Mouse (Mus musculus) macrophage (primary cell): ENCODE results near the gene Gm49425. TPM values are rescaled to one million over a fixed set of nuclear protein-coding genes. Genes with fewer than 3 reads are reported as not detected.

ENCODE experiments used
- H3K27ac ChIP-seq: fragments of 350-480 bp; formaldehyde crosslinking; 2 replicates; pipeline ENCODE4 v1.9.0; 2021
- H3K36me3 ChIP-seq: fragments of 350-480 bp; formaldehyde crosslinking; 2 replicates; pipeline ENCODE4 v1.9.0; 2021; ENCODE audit errors: inconsistent target
- H3K4me3 ChIP-seq: fragments of 350-480 bp; formaldehyde crosslinking; 2 replicates; pipeline ENCODE4 v1.9.0; 2021; ENCODE audit errors: inconsistent target
- H3K79me2 ChIP-seq: fragments of 350-480 bp; formaldehyde crosslinking; 2 replicates; pipeline ENCODE4 v1.9.0; 2021; ENCODE audit errors: inconsistent target
- WGBS: methylation state at CpG from one replicate; pipeline ENCODE4 v1.1.7; 2026; ENCODE audit warnings: inconsistent platforms; ENCODE audit not compliant: missing documents; 5-methylcytosine and 5-hydroxymethylcytosine counted together
- polyA plus RNA-seq: library from polyadenylated mRNA; stranded (reverse); fragments of 250-400 nt; gene quantifications from 3 replicates; pipeline ENCODE4 v1.2.4, GENCODE M21; 2018; ENCODE audit warnings: inconsistent platforms

Gm49425 gene
- polyA plus RNA-seq, 1 experiment from 2014 or later = not detected

GRCm38 (mm10) chr15:101469093-101469492, 48.0 kb downstream of the Gm49425 start:
- Histone ChIP-seq H3K79me2 (no peaks in the 10 kb centered on the region), H3K36me3 (no peaks in the 10 kb centered on the region), H3K27ac (no peak overlapping the region), H3K4me3 (no peak overlapping the region)
- 44% methylated on average over 3 of the region's 4 CpGs for WGBS

Other genes with a start within 250 kb of the Gm49425 start
- 19.7 to 26.3 TPM (median 22.9 TPM) in 3 replicates for gene Atg101, start 233.0 kb downstream of the Gm49425 start, polyA plus RNA-seq
- not detected in 3 replicates for gene 6030408B16Rik, start 224.0 kb downstream of the Gm49425 start, polyA plus RNA-seq
- 0.51 to 0.83 TPM (median 0.56 TPM) in 3 replicates for gene Krt80, start 147.1 kb downstream of the Gm49425 start, polyA plus RNA-seq
- not detected in 3 replicates for gene Krt7, start 106.2 kb downstream of the Gm49425 start, polyA plus RNA-seq
- not detected in 3 replicates for gene Krt87, start 78.5 kb downstream of the Gm49425 start, polyA plus RNA-seq
- gene Krt88, start 69.5 kb downstream of the Gm49425 start, polyA plus RNA-seq = not detected in 3 replicates
- not detected in 3 replicates for gene Krt81, start 53.5 kb downstream of the Gm49425 start, polyA plus RNA-seq
- gene Krt86, start 43.8 kb downstream of the Gm49425 start, polyA plus RNA-seq = not detected in 3 replicates
- gene Krt83, start 25.7 kb downstream of the Gm49425 start, polyA plus RNA-seq = not detected in 3 replicates
- not detected in 3 replicates for gene Krt84, start 15.6 kb upstream of the Gm49425 start, polyA plus RNA-seq
- not detected in 3 replicates for gene Krt82, start 33.4 kb upstream of the Gm49425 start, polyA plus RNA-seq
- not detected in 3 replicates for gene Krt90, start 45.7 kb upstream of the Gm49425 start, polyA plus RNA-seq
- not detected in 3 replicates for gene Krt75, start 56.6 kb upstream of the Gm49425 start, polyA plus RNA-seq
- gene Gm5414, start 110.9 kb upstream of the Gm49425 start, polyA plus RNA-seq = not detected in 3 replicates
- gene Gm5478, start 130.1 kb upstream of the Gm49425 start, polyA plus RNA-seq = not detected in 3 replicates
- gene Krt6b, start 163.0 kb upstream of the Gm49425 start, polyA plus RNA-seq = not detected in 3 replicates
- not detected in 3 replicates for gene Krt6a, start 177.0 kb upstream of the Gm49425 start, polyA plus RNA-seq
- not detected in 3 replicates for gene Krt5, start 195.6 kb upstream of the Gm49425 start, polyA plus RNA-seq
- not detected in 3 replicates for gene Krt71, start 225.8 kb upstream of the Gm49425 start, polyA plus RNA-seq